Mouse (Mus musculus): ENCODE measurements around the gene Acbd3.

GRCm38 (mm10) chr1:180767541-180768333 lies 41.9 kb downstream of the Acbd3 start:
- TF ChIP-seq CTCF (IDR thresholded peaks at IDR 0.05; ENCODE audit: low read depth) = no peak
- TF ChIP-seq EP300 (IDR thresholded peaks at IDR 0.05; ENCODE audit: low read depth) = no peak
